Mouse (Mus musculus): ENCODE measurements at regions not wholly inside any gene's neighbourhood (a gene's known extent, or its start where the extent isn't known, plus 50 kb on each side); places are given as distances from the start of the nearest gene placed in this dataset.

- no peaks in the 10 kb centered on the region for H3K9me3 ChIP-seq (ENCODE audit: control insufficient read depth, low read length)
- H3K4me2 ChIP-seq (ENCODE audit: low read depth, low read length), result peak overlapping the region; percentile 26
- no peak overlapping the region for H3K4me3 ChIP-seq (ENCODE audit: low read depth, low read length)
- H3K9ac ChIP-seq (ENCODE audit: low read depth, low read length), result no peak overlapping the region
- DNase-seq (ENCODE audit: low spot score) (peak; percentile 92), ATAC-seq (ENCODE audit: low read depth) (peak; percentile 85)
- no peak overlapping the region; the same call in 1 of the 2 replicates for H3K27ac ChIP-seq (replicated peaks; ENCODE audit: low read depth, low read length)
- H3K36me3 ChIP-seq (ENCODE audit: control insufficient read depth, insufficient read depth, low read length), result no peaks in the 10 kb centered on the region
- H3K27me3 ChIP-seq (replicated peaks; ENCODE audit: control insufficient read depth, insufficient read depth, low read length), result peaks cover 9% of the 10 kb centered on the region; the same call in 1 of the 2 replicates
- peaks cover 13% of the 10 kb centered on the region; the same call in 1 of the 2 replicates for H3K4me1 ChIP-seq (ENCODE audit: control insufficient read depth, insufficient read depth, low read length)
- WGBS, result 12% methylated on average over 14 of the region's 14 CpGs
Observed at GRCm38 (mm10) chr2:45227276-45227944, 110.2 kb upstream of the Zeb2 start.

DNA sequence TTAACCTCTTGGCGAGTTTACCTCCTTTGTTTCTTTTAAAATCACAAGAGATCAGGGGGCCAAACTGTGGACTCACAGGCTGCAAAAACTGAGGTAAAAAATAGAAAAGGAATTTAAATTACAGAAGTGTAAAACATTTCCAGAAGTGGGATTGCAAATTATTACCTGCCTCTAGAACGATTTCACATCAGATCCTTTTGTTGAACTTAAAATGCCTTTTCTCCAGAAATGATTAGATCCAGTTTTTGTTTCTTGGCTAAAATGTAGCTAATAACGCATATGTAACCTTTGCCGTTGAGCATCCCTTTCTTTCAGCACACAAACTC lies 108.8 kb upstream of the Zeb2 start:
- Histone ChIP-seq H3K9me3 (ENCODE audit: control insufficient read depth, low read length) (no peaks in the 10 kb centered on the region), H3K4me1 (ENCODE audit: control insufficient read depth, insufficient read depth, low read length) (peaks cover 13% of the 10 kb centered on the region; the same call in 1 of the 2 replicates), H3K4me3 (ENCODE audit: low read depth, low read length) (no peak overlapping the region), H3K4me2 (ENCODE audit: low read depth, low read length) (no peak overlapping the region), H3K36me3 (ENCODE audit: control insufficient read depth, insufficient read depth, low read length) (no peaks in the 10 kb centered on the region), H3K27ac (replicated peaks; ENCODE audit: low read depth, low read length) (no peak overlapping the region), H3K9ac (ENCODE audit: low read depth, low read length) (no peak overlapping the region), H3K27me3 (replicated peaks; ENCODE audit: control insufficient read depth, insufficient read depth, low read length) (peaks cover 9% of the 10 kb centered on the region; the same call in 1 of the 2 replicates)
- ATAC-seq (ENCODE audit: low read depth), result no peak
- DNase-seq (ENCODE audit: low spot score), result no peak
- 45% methylated on average over 4 of the region's 4 CpGs for WGBS

GRCm38 (mm10) chr2:45225364-45226044 lies 108.3 kb upstream of the Zeb2 start:
- Histone ChIP-seq H3K4me2 (ENCODE audit: low read depth, low read length) (no peak overlapping the region), H3K9me3 (ENCODE audit: control insufficient read depth, low read length) (no peaks in the 10 kb centered on the region), H3K36me3 (ENCODE audit: control insufficient read depth, insufficient read depth, low read length) (no peaks in the 10 kb centered on the region), H3K4me1 (ENCODE audit: control insufficient read depth, insufficient read depth, low read length) (peaks cover 12% of the 10 kb centered on the region; the same call in 1 of the 2 replicates), H3K27ac (replicated peaks; ENCODE audit: low read depth, low read length) (no peak overlapping the region), H3K4me3 (ENCODE audit: low read depth, low read length) (no peak overlapping the region), H3K27me3 (replicated peaks; ENCODE audit: control insufficient read depth, insufficient read depth, low read length) (peaks cover 6% of the 10 kb centered on the region; the same call in 1 of the 2 replicates), H3K9ac (ENCODE audit: low read depth, low read length) (no peak overlapping the region)
- ATAC-seq (ENCODE audit: low read depth) (no peak), DNase-seq (ENCODE audit: low spot score) (peak; percentile 19)
- 38% methylated on average over 9 of the region's 9 CpGs for WGBS

GRCm38 (mm10) chr2:45222213-45222612 lies 105.0 kb upstream of the Zeb2 start:
- H3K4me1 ChIP-seq (ENCODE audit: control insufficient read depth, insufficient read depth, low read length), result peaks cover 9% of the 10 kb centered on the region; the same call in 1 of the 2 replicates
- H3K9me3 ChIP-seq (ENCODE audit: control insufficient read depth, low read length), result no peaks in the 10 kb centered on the region
- H3K36me3 ChIP-seq (ENCODE audit: control insufficient read depth, insufficient read depth, low read length), result no peaks in the 10 kb centered on the region
- H3K4me2 ChIP-seq (ENCODE audit: low read depth, low read length), result no peak overlapping the region
- ATAC-seq (ENCODE audit: low read depth) (no peak), DNase-seq (ENCODE audit: low spot score) (no peak)
- H3K27me3 ChIP-seq (replicated peaks; ENCODE audit: control insufficient read depth, insufficient read depth, low read length), result no peaks in the 10 kb centered on the region
- no peak overlapping the region for H3K4me3 ChIP-seq (ENCODE audit: low read depth, low read length)
- WGBS, result 77% methylated on average over 13 of the region's 13 CpGs
- H3K27ac ChIP-seq (replicated peaks; ENCODE audit: low read depth, low read length), result no peak overlapping the region
- no peak overlapping the region for H3K9ac ChIP-seq (ENCODE audit: low read depth, low read length)

DNA sequence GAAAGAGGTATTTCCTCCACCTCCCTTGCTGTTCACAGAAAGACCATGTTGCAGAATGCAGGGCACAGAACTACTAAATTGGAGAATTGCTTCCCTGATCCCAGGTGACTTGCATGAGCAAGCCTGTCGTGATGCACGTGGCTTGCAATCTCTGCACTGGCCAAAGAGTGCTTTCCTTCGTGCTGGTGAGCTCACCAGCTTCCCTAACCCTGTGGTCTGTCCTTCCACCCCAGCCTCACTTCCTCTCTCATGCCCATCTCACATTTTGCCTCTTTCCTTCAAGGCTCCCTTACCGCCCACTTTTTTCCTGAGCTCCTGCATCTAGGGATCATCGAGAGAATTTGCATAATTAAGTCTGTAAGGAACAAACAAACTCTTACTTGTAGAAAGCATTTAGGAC lies 102.7 kb upstream of the Zeb2 start:
- ATAC-seq (ENCODE audit: low read depth), result no peak
- H3K27ac ChIP-seq (replicated peaks; ENCODE audit: low read depth, low read length), result no peak overlapping the region
- no peak overlapping the region for H3K4me3 ChIP-seq (ENCODE audit: low read depth, low read length)
- H3K9ac ChIP-seq (ENCODE audit: low read depth, low read length), result no peak overlapping the region
- WGBS, result 60% methylated on average over 5 of the region's 5 CpGs
- no peaks in the 10 kb centered on the region for H3K36me3 ChIP-seq (ENCODE audit: control insufficient read depth, insufficient read depth, low read length)
- no peak for DNase-seq (ENCODE audit: low spot score)
- H3K4me1 ChIP-seq (ENCODE audit: control insufficient read depth, insufficient read depth, low read length), result no peaks in the 10 kb centered on the region
- no peak overlapping the region for H3K4me2 ChIP-seq (ENCODE audit: low read depth, low read length)
- H3K27me3 ChIP-seq (replicated peaks; ENCODE audit: control insufficient read depth, insufficient read depth, low read length), result no peaks in the 10 kb centered on the region
- H3K9me3 ChIP-seq (ENCODE audit: control insufficient read depth, low read length), result no peaks in the 10 kb centered on the region

- WGBS, result 78% methylated on average over 2 of the region's 2 CpGs
- DNase-seq (ENCODE audit: low spot score) (no peak), ATAC-seq (ENCODE audit: low read depth) (no peak)
- no peaks in the 10 kb centered on the region for H3K27me3 ChIP-seq (replicated peaks; ENCODE audit: control insufficient read depth, insufficient read depth, low read length)
- H3K9me3 ChIP-seq (ENCODE audit: control insufficient read depth, low read length), result no peaks in the 10 kb centered on the region
- no peaks in the 10 kb centered on the region for H3K4me1 ChIP-seq (ENCODE audit: control insufficient read depth, insufficient read depth, low read length)
- H3K9ac ChIP-seq (ENCODE audit: low read depth, low read length), result no peak overlapping the region
- H3K27ac ChIP-seq (replicated peaks; ENCODE audit: low read depth, low read length), result no peak overlapping the region
- H3K36me3 ChIP-seq (ENCODE audit: control insufficient read depth, insufficient read depth, low read length), result no peaks in the 10 kb centered on the region
- H3K4me3 ChIP-seq (ENCODE audit: low read depth, low read length), result no peak overlapping the region
- no peak overlapping the region for H3K4me2 ChIP-seq (ENCODE audit: low read depth, low read length)
Observed at GRCm38 (mm10) chr2:45212833-45213232, 95.6 kb upstream of the Zeb2 start.

DNA sequence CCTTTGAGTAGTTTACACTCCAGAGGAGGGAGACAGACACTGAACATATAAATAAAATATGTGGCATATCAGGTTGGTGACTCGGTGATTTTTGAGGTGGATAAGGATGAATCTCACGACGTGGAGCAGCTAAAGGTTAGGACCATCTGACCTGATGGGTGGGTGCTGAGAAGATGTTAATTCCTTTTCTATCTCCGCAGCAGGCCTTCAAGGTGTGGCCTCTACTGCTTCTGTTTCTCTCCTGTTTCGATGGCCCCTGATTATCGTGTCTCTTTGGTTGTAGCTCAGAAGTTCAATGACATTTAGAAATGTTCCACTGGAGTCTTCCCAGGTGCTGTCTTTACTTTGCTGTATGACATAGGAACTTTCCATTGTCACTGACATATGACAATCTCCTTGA lies 91.3 kb upstream of the Zeb2 start:
- H3K36me3 ChIP-seq (ENCODE audit: control insufficient read depth, insufficient read depth, low read length), result no peaks in the 10 kb centered on the region

DNA sequence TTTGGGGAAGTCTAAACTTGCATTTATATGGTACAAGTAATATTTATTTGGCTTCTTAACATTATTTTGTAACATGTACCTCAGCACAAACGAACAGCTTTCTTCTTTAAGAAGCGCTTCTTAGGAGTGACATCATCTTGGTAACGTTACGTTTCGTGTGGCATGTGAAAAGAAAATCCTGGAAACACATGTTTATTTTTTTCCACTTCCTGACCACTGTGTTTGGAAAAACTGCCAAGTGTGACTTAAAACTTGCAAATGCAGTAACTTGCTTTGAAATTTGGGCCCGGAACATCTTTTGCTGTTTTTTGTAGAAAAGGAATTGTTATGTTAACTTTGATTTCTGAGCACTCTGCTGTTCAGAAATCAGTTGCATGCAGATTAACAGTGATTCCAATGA lies 88.6 kb upstream of the Zeb2 start:
- Histone ChIP-seq H3K27me3 (replicated peaks; ENCODE audit: control insufficient read depth, insufficient read depth, low read length) (no peaks in the 10 kb centered on the region), H3K9me3 (ENCODE audit: control insufficient read depth, low read length) (no peaks in the 10 kb centered on the region), H3K4me2 (ENCODE audit: low read depth, low read length) (peak overlapping the region; percentile 23), H3K4me3 (ENCODE audit: low read depth, low read length) (no peak overlapping the region), H3K4me1 (ENCODE audit: control insufficient read depth, insufficient read depth, low read length) (no peaks in the 10 kb centered on the region; the same call in 1 of the 2 replicates), H3K36me3 (ENCODE audit: control insufficient read depth, insufficient read depth, low read length) (no peaks in the 10 kb centered on the region), H3K9ac (ENCODE audit: low read depth, low read length) (no peak overlapping the region), H3K27ac (replicated peaks; ENCODE audit: low read depth, low read length) (no peak overlapping the region)
- ATAC-seq (ENCODE audit: low read depth) (no peak), DNase-seq (ENCODE audit: low spot score) (peak; percentile 57)
- WGBS, result 30% methylated on average over 6 of the region's 6 CpGs

More for the DNA sequence above, 91.3 kb upstream of the Zeb2 start:
- no peak overlapping the region for H3K4me3 ChIP-seq (ENCODE audit: low read depth, low read length)
- no peaks in the 10 kb centered on the region; the same call in 1 of the 2 replicates for H3K4me1 ChIP-seq (ENCODE audit: control insufficient read depth, insufficient read depth, low read length)
- no peak overlapping the region for H3K27ac ChIP-seq (replicated peaks; ENCODE audit: low read depth, low read length)
- no peak for DNase-seq (ENCODE audit: low spot score)
- 96% methylated on average over 6 of the region's 6 CpGs for WGBS
- ATAC-seq (ENCODE audit: low read depth), result no peak
- no peak overlapping the region for H3K9ac ChIP-seq (ENCODE audit: low read depth, low read length)
- no peaks in the 10 kb centered on the region for H3K27me3 ChIP-seq (replicated peaks; ENCODE audit: control insufficient read depth, insufficient read depth, low read length)
- no peak overlapping the region for H3K4me2 ChIP-seq (ENCODE audit: low read depth, low read length)
- H3K9me3 ChIP-seq (ENCODE audit: control insufficient read depth, low read length), result no peaks in the 10 kb centered on the region

DNA sequence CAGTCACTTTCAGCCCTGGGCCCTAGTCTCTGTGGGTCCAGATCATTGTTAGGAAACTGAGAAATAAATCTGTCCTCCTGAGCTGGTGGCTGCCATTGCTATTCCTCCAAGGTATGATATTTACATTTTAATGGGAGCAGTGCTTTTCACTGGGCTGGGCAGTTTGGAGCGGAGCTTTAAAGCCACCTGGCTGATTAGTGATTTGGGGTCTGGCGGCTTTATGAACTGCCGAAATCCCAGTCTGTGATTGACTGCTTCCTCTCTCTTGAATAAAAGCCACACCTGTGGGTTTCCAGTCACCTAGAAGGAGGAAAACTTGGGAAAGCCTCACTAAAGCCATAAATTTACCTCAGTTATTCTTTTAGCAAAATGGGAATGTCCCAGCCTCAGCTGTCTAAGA lies 88.0 kb upstream of the Zeb2 start:
- Histone ChIP-seq H3K4me1 (ENCODE audit: control insufficient read depth, insufficient read depth, low read length) (no peaks in the 10 kb centered on the region; the same call in 1 of the 2 replicates), H3K27ac (replicated peaks; ENCODE audit: low read depth, low read length) (no peak overlapping the region), H3K4me3 (ENCODE audit: low read depth, low read length) (no peak overlapping the region), H3K9me3 (ENCODE audit: control insufficient read depth, low read length) (no peaks in the 10 kb centered on the region), H3K36me3 (ENCODE audit: control insufficient read depth, insufficient read depth, low read length) (no peaks in the 10 kb centered on the region), H3K9ac (ENCODE audit: low read depth, low read length) (no peak overlapping the region), H3K4me2 (ENCODE audit: low read depth, low read length) (no peak overlapping the region), H3K27me3 (replicated peaks; ENCODE audit: control insufficient read depth, insufficient read depth, low read length) (no peaks in the 10 kb centered on the region)
- DNase-seq (ENCODE audit: low spot score), result no peak
- no peak for ATAC-seq (ENCODE audit: low read depth)
- 64% methylated on average over 3 of the region's 3 CpGs for WGBS
